Mouse (Mus musculus) embryonic facial prominence, embryonic 15.5 days (tissue): ENCODE measurements around the gene Ugt1a7c. TPM values are rescaled to one million over a fixed set of nuclear protein-coding genes. Genes with fewer than 3 reads are reported as not detected.

ENCODE experiments used
- ATAC-seq: fragments of 200-750 bp; cut with Nextera tagmentation; 2 replicates; pipeline ENCODE4 v1.8.0; 2017; ENCODE audit warnings: low read depth, moderate TSS enrichment; ENCODE audit not compliant: insufficient number of reproducible peaks, low FRiP score, low TSS enrichment
- H3K27ac ChIP-seq: fragments of 300-500 bp; sonication (generic); replicated peaks from 2 replicates; pipeline ENCODE4 v1.5.1; 2015; ENCODE audit warnings: mild to moderate bottlenecking, inconsistent platforms
- H3K27me3 ChIP-seq: fragments of 300-500 bp; sonication (generic); 2 replicates; pipeline ENCODE4 v1.6.1; 2015; ENCODE audit warnings: inconsistent platforms
- H3K36me3 ChIP-seq: fragments of 300-500 bp; sonication (generic); 2 replicates; pipeline ENCODE4 v1.6.1; 2015; ENCODE audit warnings: mild to moderate bottlenecking, inconsistent platforms
- H3K4me1 ChIP-seq: fragments of 300-500 bp; sonication (generic); 2 replicates; pipeline ENCODE4 v1.6.1; 2015; ENCODE audit warnings: inconsistent platforms
- H3K4me2 ChIP-seq: fragments of 300-500 bp; sonication (generic); replicated peaks from 2 replicates; pipeline ENCODE4 v1.6.1; 2015; ENCODE audit warnings: mild to moderate bottlenecking, inconsistent platforms
- H3K4me3 ChIP-seq: fragments of 300-500 bp; sonication (generic); replicated peaks from 2 replicates; pipeline ENCODE4 v1.5.1; 2015; ENCODE audit warnings: mild to moderate bottlenecking, inconsistent platforms
- H3K9ac ChIP-seq: fragments of 300-500 bp; sonication (generic); 2 replicates; pipeline ENCODE4 v1.6.1; 2015; ENCODE audit warnings: inconsistent platforms
- H3K9me3 ChIP-seq: fragments of 300-500 bp; sonication (generic); replicated peaks from 2 replicates; pipeline ENCODE4 v1.6.1; 2016; ENCODE audit warnings: inconsistent platforms
- WGBS: fragments of 180-500 bp; shearing (Covaris S2); methylation state at CpG from one replicate; pipeline ENCODE4 v1.1.7; 2015; 5-methylcytosine and 5-hydroxymethylcytosine counted together
- polyA plus RNA-seq: library from polyadenylated mRNA; unstranded; fragments of >200 nt; fragmentation: Nextera tagmentation; extraction: Ambion mirVana; gene quantifications from 2 replicates; pipeline ENCODE4 v1.2.1, GENCODE M21; 2015

Gene Ugt1a7c
- polyA plus RNA-seq, 1 experiment from 2014 or later, result 3.0 TPM

GRCm38 (mm10) chr1:88226670-88227379 is 132.0 kb downstream of the Ugt1a7c start, which contains the start of gene Mroh2a:
Mroh2a (plus strand) TSS chr1:88226986.
- Histone ChIP-seq H3K36me3 (no peaks in the 10 kb centered on the region), H3K9ac (no peak within 1 kb of the TSS), H3K9me3 (peaks cover 58% of the 10 kb centered on the region), H3K4me1 (no peaks in the 10 kb centered on the region), H3K4me2 (no peak within 1 kb of the TSS), H3K4me3 (no peak within 1 kb of the TSS), H3K27me3 (no peaks in the 10 kb centered on the region), H3K27ac (no peak within 1 kb of the TSS)
- ATAC-seq, result no peak
- WGBS, result 53% methylated on average over 5 of the region's 5 CpGs

- Histone ChIP-seq H3K4me1 (no peaks in the 10 kb centered on the region), H3K4me3 (no peak overlapping the region), H3K4me2 (no peak overlapping the region), H3K9ac (no peak overlapping the region), H3K9me3 (peaks cover 65% of the 10 kb centered on the region), H3K36me3 (no peaks in the 10 kb centered on the region), H3K27ac (no peak overlapping the region), H3K27me3 (no peaks in the 10 kb centered on the region)
- 58% methylated on average over 2 of the region's 2 CpGs for WGBS
- ATAC-seq, result no peak
Measured at GRCm38 (mm10) chr1:88227482-88227881, 132.6 kb downstream of the Ugt1a7c start.

GRCm38 (mm10) chr1:88228121-88228520 is 133.3 kb downstream of the Ugt1a7c start:
- no peaks in the 10 kb centered on the region for H3K27me3 ChIP-seq
- 68% methylated on average over 7 of the region's 7 CpGs for WGBS
- no peak overlapping the region for H3K27ac ChIP-seq
- H3K4me3 ChIP-seq, result no peak overlapping the region
- H3K4me1 ChIP-seq, result no peaks in the 10 kb centered on the region
- no peak overlapping the region for H3K9ac ChIP-seq
- H3K36me3 ChIP-seq, result no peaks in the 10 kb centered on the region
- no peak overlapping the region for H3K4me2 ChIP-seq
- H3K9me3 ChIP-seq, result peaks cover 71% of the 10 kb centered on the region
- no peak for ATAC-seq

GRCm38 (mm10) chr1:88229566-88229965 is 134.7 kb downstream of the Ugt1a7c start:
- Histone ChIP-seq H3K27ac (no peak overlapping the region), H3K4me2 (no peak overlapping the region), H3K36me3 (no peaks in the 10 kb centered on the region), H3K4me1 (no peaks in the 10 kb centered on the region), H3K9me3 (peaks cover 78% of the 10 kb centered on the region), H3K9ac (no peak overlapping the region), H3K27me3 (no peaks in the 10 kb centered on the region), H3K4me3 (no peak overlapping the region)
- 79% methylated on average over 3 of the region's 3 CpGs for WGBS
- ATAC-seq, result no peak

GRCm38 (mm10) chr1:88229986-88230385 is 135.1 kb downstream of the Ugt1a7c start:
- Histone ChIP-seq H3K9me3 (peaks cover 79% of the 10 kb centered on the region), H3K27ac (no peak overlapping the region), H3K4me1 (no peaks in the 10 kb centered on the region), H3K27me3 (no peaks in the 10 kb centered on the region), H3K4me2 (no peak overlapping the region), H3K4me3 (no peak overlapping the region), H3K36me3 (no peaks in the 10 kb centered on the region), H3K9ac (no peak overlapping the region)
- 84% methylated on average over 5 of the region's 5 CpGs for WGBS
- ATAC-seq, result no peak

- Histone ChIP-seq H3K9me3 (peaks cover 82% of the 10 kb centered on the region), H3K4me2 (no peak overlapping the region), H3K27me3 (no peaks in the 10 kb centered on the region), H3K27ac (no peak overlapping the region), H3K9ac (no peak overlapping the region), H3K36me3 (no peaks in the 10 kb centered on the region), H3K4me3 (no peak overlapping the region), H3K4me1 (no peaks in the 10 kb centered on the region)
- WGBS, result 69% methylated on average over 7 of the region's 7 CpGs
- ATAC-seq, result no peak
Measured at GRCm38 (mm10) chr1:88230421-88230820, 135.6 kb downstream of the Ugt1a7c start.

- ATAC-seq, result no peak
- H3K4me2 ChIP-seq, result no peak overlapping the region
- 75% methylated on average over 6 of the region's 6 CpGs for WGBS
- no peaks in the 10 kb centered on the region for H3K4me1 ChIP-seq
- no peak overlapping the region for H3K27ac ChIP-seq
- no peaks in the 10 kb centered on the region for H3K36me3 ChIP-seq
- H3K4me3 ChIP-seq, result no peak overlapping the region
- H3K9me3 ChIP-seq, result peaks cover 83% of the 10 kb centered on the region
- H3K27me3 ChIP-seq, result no peaks in the 10 kb centered on the region
- H3K9ac ChIP-seq, result no peak overlapping the region
Measured at GRCm38 (mm10) chr1:88230981-88231802, 136.3 kb downstream of the Ugt1a7c start.

- Histone ChIP-seq H3K4me3 (no peak overlapping the region), H3K27me3 (no peaks in the 10 kb centered on the region), H3K9me3 (peaks cover 76% of the 10 kb centered on the region), H3K27ac (no peak overlapping the region), H3K4me2 (no peak overlapping the region), H3K9ac (no peak overlapping the region), H3K36me3 (no peaks in the 10 kb centered on the region), H3K4me1 (no peaks in the 10 kb centered on the region)
- ATAC-seq, result no peak
- 63% methylated on average over 7 of the region's 7 CpGs for WGBS
Measured at GRCm38 (mm10) chr1:88231803-88232499, 137.1 kb downstream of the Ugt1a7c start.

- no peaks in the 10 kb centered on the region for H3K36me3 ChIP-seq
- no peak overlapping the region for H3K4me3 ChIP-seq
- H3K4me2 ChIP-seq, result no peak overlapping the region
- WGBS, result 53% methylated on average over 3 of the region's 3 CpGs
- no peak overlapping the region for H3K9ac ChIP-seq
- no peaks in the 10 kb centered on the region for H3K27me3 ChIP-seq
- peaks cover 77% of the 10 kb centered on the region for H3K9me3 ChIP-seq
- no peak for ATAC-seq
- no peaks in the 10 kb centered on the region for H3K4me1 ChIP-seq
- H3K27ac ChIP-seq, result no peak overlapping the region
Measured at GRCm38 (mm10) chr1:88232664-88233380, 138.0 kb downstream of the Ugt1a7c start.

- WGBS, result 67% methylated on average over 14 of the region's 14 CpGs
- H3K9me3 ChIP-seq, result peaks cover 77% of the 10 kb centered on the region
- no peaks in the 10 kb centered on the region for H3K36me3 ChIP-seq
Measured at GRCm38 (mm10) chr1:88233421-88234247, 138.8 kb downstream of the Ugt1a7c start.

More at GRCm38 (mm10) chr1:88233421-88234247, 138.8 kb downstream of the Ugt1a7c start:
- H3K4me2 ChIP-seq, result no peak overlapping the region
- H3K27me3 ChIP-seq, result no peaks in the 10 kb centered on the region
- no peak overlapping the region for H3K9ac ChIP-seq
- no peak overlapping the region for H3K4me3 ChIP-seq
- H3K27ac ChIP-seq, result no peak overlapping the region
- H3K4me1 ChIP-seq, result no peaks in the 10 kb centered on the region
- no peak for ATAC-seq
